Mouse (Mus musculus): ENCODE results near the gene Nfe2l3. TPM values are rescaled to one million over a fixed set of nuclear protein-coding genes. Genes with fewer than 3 reads are reported as not detected.
A peak's percentile ranks its signal among the peaks of the same experiment; 100 is the strongest.

Gene Nfe2l3
- total RNA-seq, 2 experiments from 2014 or later = 2.8 to 3.0 TPM

- no peak for TF ChIP-seq CTCF (conservative IDR thresholded peaks at IDR 0.05)
- H3K27ac ChIP-seq = no peak overlapping the region
- H3K4me3 ChIP-seq = no peak overlapping the region
- DNase-seq (ENCODE audit: low spot score in 2 of 2) = peak; percentile 48 to 50
Observed at GRCm38 (mm10) chr6:51416433-51416832, 16.0 kb upstream of the Nfe2l3 start.

GRCm38 (mm10) chr6:51417306-51417936 lies 15.0 kb upstream of the Nfe2l3 start:
- no peak for TF ChIP-seq CTCF (conservative IDR thresholded peaks at IDR 0.05)
- Histone ChIP-seq H3K4me3 (no peak overlapping the region), H3K27ac (no peak overlapping the region)
- no peak for DNase-seq (ENCODE audit: low spot score in 2 of 2)

- no peak overlapping the region for H3K27ac ChIP-seq
- TF ChIP-seq CTCF (conservative IDR thresholded peaks at IDR 0.05) = no peak
Observed at GRCm38 (mm10) chr6:51423466-51424122, 8.9 kb upstream of the Nfe2l3 start.

GRCm38 (mm10) chr6:51424537-51424936 lies 7.9 kb upstream of the Nfe2l3 start:
- no peak overlapping the region for H3K4me3 ChIP-seq
- no peak overlapping the region for H3K27ac ChIP-seq
- DNase-seq (ENCODE audit: low spot score in 2 of 2) = no peak
- TF ChIP-seq CTCF (conservative IDR thresholded peaks at IDR 0.05) = no peak

More at GRCm38 (mm10) chr6:51423466-51424122, 8.9 kb upstream of the Nfe2l3 start:
- H3K4me3 ChIP-seq = no peak overlapping the region
- no peak for DNase-seq (ENCODE audit: low spot score in 2 of 2)

- TF ChIP-seq CTCF (conservative IDR thresholded peaks at IDR 0.05) = no peak
- no peak overlapping the region for H3K27ac ChIP-seq
- no peak for DNase-seq (ENCODE audit: low spot score in 2 of 2)
- H3K4me3 ChIP-seq = no peak overlapping the region; the same call in 1 of the 2 replicates
Observed at GRCm38 (mm10) chr6:51434270-51434669, 1.8 kb downstream of the Nfe2l3 start.

- no peak for TF ChIP-seq CTCF (conservative IDR thresholded peaks at IDR 0.05)
- no peak for DNase-seq (ENCODE audit: low spot score in 2 of 2)
- no peak overlapping the region for H3K4me3 ChIP-seq
- H3K27ac ChIP-seq = no peak overlapping the region
Observed at GRCm38 (mm10) chr6:51437665-51438064, 5.2 kb downstream of the Nfe2l3 start.

- Histone ChIP-seq H3K27ac (no peak overlapping the region), H3K4me3 (no peak overlapping the region)
- no peak for TF ChIP-seq CTCF (conservative IDR thresholded peaks at IDR 0.05)
- no peak for DNase-seq (ENCODE audit: low spot score in 2 of 2)
Observed at GRCm38 (mm10) chr6:51438826-51439330, 6.4 kb downstream of the Nfe2l3 start.

GRCm38 (mm10) chr6:51442191-51442835 lies 9.8 kb downstream of the Nfe2l3 start:
- H3K27ac ChIP-seq = no peak overlapping the region
- no peak overlapping the region for H3K4me3 ChIP-seq
- DNase-seq (ENCODE audit: low spot score in 2 of 2) = no peak
- TF ChIP-seq CTCF (conservative IDR thresholded peaks at IDR 0.05) = no peak

GRCm38 (mm10) chr6:51452927-51453503 lies 20.5 kb downstream of the Nfe2l3 start:
- no peak for TF ChIP-seq CTCF (conservative IDR thresholded peaks at IDR 0.05)
- Histone ChIP-seq H3K4me3 (no peak overlapping the region), H3K27ac (no peak overlapping the region)
- DNase-seq (ENCODE audit: low spot score in 2 of 2) = no peak

GRCm38 (mm10) chr6:51454949-51455348 lies 22.5 kb downstream of the Nfe2l3 start:
- no peak overlapping the region for H3K27ac ChIP-seq
- no peak for TF ChIP-seq CTCF (conservative IDR thresholded peaks at IDR 0.05)
- DNase-seq (ENCODE audit: low spot score in 2 of 2) = no peak
- H3K4me3 ChIP-seq = no peak overlapping the region

GRCm38 (mm10) chr6:51456198-51456597 lies 23.7 kb downstream of the Nfe2l3 start:
- DNase-seq (ENCODE audit: low spot score in 2 of 2) = no peak
- H3K27ac ChIP-seq = no peak overlapping the region
- H3K4me3 ChIP-seq = no peak overlapping the region
- TF ChIP-seq CTCF (conservative IDR thresholded peaks at IDR 0.05) = no peak

GRCm38 (mm10) chr6:51457283-51457682 lies 24.8 kb downstream of the Nfe2l3 start:
- no peak for TF ChIP-seq CTCF (conservative IDR thresholded peaks at IDR 0.05)
- DNase-seq (ENCODE audit: low spot score in 2 of 2) = no peak
- H3K4me3 ChIP-seq = no peak overlapping the region
- H3K27ac ChIP-seq = no peak overlapping the region

- TF ChIP-seq CTCF (conservative IDR thresholded peaks at IDR 0.05) = no peak
- DNase-seq (ENCODE audit: low spot score in 2 of 2) = no peak
- no peak overlapping the region for H3K4me3 ChIP-seq
- H3K27ac ChIP-seq = no peak overlapping the region
Observed at GRCm38 (mm10) chr6:51457770-51458387, 25.4 kb downstream of the Nfe2l3 start.

Measured in layer of hippocampus, adult 2 months (tissue).